Mouse (Mus musculus): ENCODE data around the gene Prune1. TPM values are rescaled to one million over a fixed set of nuclear protein-coding genes. Genes with fewer than 3 reads are reported as not detected.

The Prune1 gene
- polyA plus RNA-seq, 1 experiment, result 0.08 TPM

- peaks cover 64% of the 10 kb centered on the region for H3K36me3 ChIP-seq (ENCODE audit: control insufficient read depth)
Observed at GRCm38 (mm10) chr3:95256931-95257330, 24.9 kb downstream of the Prune1 start.

GRCm38 (mm10) chr3:95250783-95251424, 31.0 kb downstream of the Prune1 start, which contains the start of gene Bnipl:
Gene Bnipl (minus strand): TSS chr3:95251193.
- Histone ChIP-seq H3K36me3 (ENCODE audit: control insufficient read depth) (peaks cover 23% of the 10 kb centered on the region), H3K4me3 (replicated peaks) (no peak within 1 kb of the TSS), H3K27me3 (ENCODE audit: control insufficient read depth) (no peaks in the 10 kb centered on the region), H3K4me1 (ENCODE audit: control insufficient read depth) (peaks cover 18% of the 10 kb centered on the region), H3K9me3 (ENCODE audit: control insufficient read depth, low read length) (no peaks in the 10 kb centered on the region)
- TF ChIP-seq TAL1 (IDR thresholded peaks at IDR 0.05; ENCODE audit: low read length) (no peak), GATA1 (IDR thresholded peaks at IDR 0.05; ENCODE audit: low read length) (no peak)

More at GRCm38 (mm10) chr3:95256931-95257330, 24.9 kb downstream of the Prune1 start:
- H3K27me3 ChIP-seq (ENCODE audit: control insufficient read depth), result no peaks in the 10 kb centered on the region
- no peak overlapping the region for H3K4me3 ChIP-seq (replicated peaks)
- no peak for TF ChIP-seq TAL1 (IDR thresholded peaks at IDR 0.05; ENCODE audit: low read length)
- TF ChIP-seq GATA1 (IDR thresholded peaks at IDR 0.05; ENCODE audit: low read length), result no peak
- no peaks in the 10 kb centered on the region for H3K4me1 ChIP-seq (ENCODE audit: control insufficient read depth)
- H3K9me3 ChIP-seq (ENCODE audit: control insufficient read depth, low read length), result no peaks in the 10 kb centered on the region

GRCm38 (mm10) chr3:95250361-95250760, 31.5 kb downstream of the Prune1 start:
- Histone ChIP-seq H3K27me3 (ENCODE audit: control insufficient read depth) (no peaks in the 10 kb centered on the region), H3K4me3 (replicated peaks) (no peak overlapping the region), H3K36me3 (ENCODE audit: control insufficient read depth) (peaks cover 20% of the 10 kb centered on the region), H3K9me3 (ENCODE audit: control insufficient read depth, low read length) (no peaks in the 10 kb centered on the region), H3K4me1 (ENCODE audit: control insufficient read depth) (peaks cover 18% of the 10 kb centered on the region)
- TF ChIP-seq GATA1 (IDR thresholded peaks at IDR 0.05; ENCODE audit: low read length), result no peak
- TF ChIP-seq TAL1 (IDR thresholded peaks at IDR 0.05; ENCODE audit: low read length), result no peak

GRCm38 (mm10) chr3:95247660-95248336, 34.1 kb downstream of the Prune1 start:
- H3K4me3 ChIP-seq (replicated peaks), result no peak overlapping the region

GRCm38 (mm10) chr3:95246465-95247231, 35.2 kb downstream of the Prune1 start:
- H3K9me3 ChIP-seq (ENCODE audit: control insufficient read depth, low read length), result no peaks in the 10 kb centered on the region
- no peaks in the 10 kb centered on the region; the same call in 1 of the 2 replicates for H3K36me3 ChIP-seq (ENCODE audit: control insufficient read depth)
- TF ChIP-seq TAL1 (IDR thresholded peaks at IDR 0.05; ENCODE audit: low read length) (no peak), GATA1 (IDR thresholded peaks at IDR 0.05; ENCODE audit: low read length) (no peak)
- H3K27me3 ChIP-seq (ENCODE audit: control insufficient read depth), result no peaks in the 10 kb centered on the region
- H3K4me1 ChIP-seq (ENCODE audit: control insufficient read depth), result peaks cover 18% of the 10 kb centered on the region
- no peak overlapping the region for H3K4me3 ChIP-seq (replicated peaks)

More at GRCm38 (mm10) chr3:95247660-95248336, 34.1 kb downstream of the Prune1 start:
- no peak for TF ChIP-seq TAL1 (IDR thresholded peaks at IDR 0.05; ENCODE audit: low read length)
- no peak for TF ChIP-seq GATA1 (IDR thresholded peaks at IDR 0.05; ENCODE audit: low read length)
- Histone ChIP-seq H3K36me3 (ENCODE audit: control insufficient read depth) (peaks cover 1% of the 10 kb centered on the region), H3K9me3 (ENCODE audit: control insufficient read depth, low read length) (no peaks in the 10 kb centered on the region), H3K4me1 (ENCODE audit: control insufficient read depth) (peaks cover 18% of the 10 kb centered on the region), H3K27me3 (ENCODE audit: control insufficient read depth) (no peaks in the 10 kb centered on the region)

- Histone ChIP-seq H3K9me3 (ENCODE audit: control insufficient read depth, low read length) (no peaks in the 10 kb centered on the region), H3K36me3 (ENCODE audit: control insufficient read depth) (peaks cover 5% of the 10 kb centered on the region), H3K4me3 (replicated peaks) (no peak overlapping the region), H3K27me3 (ENCODE audit: control insufficient read depth) (peaks cover 3% of the 10 kb centered on the region), H3K4me1 (ENCODE audit: control insufficient read depth) (peaks cover 15% of the 10 kb centered on the region)
- TF ChIP-seq GATA1 (IDR thresholded peaks at IDR 0.05; ENCODE audit: low read length) (no peak), TAL1 (IDR thresholded peaks at IDR 0.05; ENCODE audit: low read length) (no peak)
Observed at GRCm38 (mm10) chr3:95243086-95243485, 38.8 kb downstream of the Prune1 start.

- Histone ChIP-seq H3K36me3 (ENCODE audit: control insufficient read depth) (peaks cover 20% of the 10 kb centered on the region), H3K9me3 (ENCODE audit: control insufficient read depth, low read length) (no peaks in the 10 kb centered on the region), H3K4me1 (ENCODE audit: control insufficient read depth) (peaks cover 5% of the 10 kb centered on the region)
Observed at GRCm38 (mm10) chr3:95241498-95241897, 40.4 kb downstream of the Prune1 start, which contains the start of gene Gm128. Gene Gm128 (minus strand): TSS chr3:95241598.

GRCm38 (mm10) chr3:95240900-95241299, 41.0 kb downstream of the Prune1 start:
- TF ChIP-seq TAL1 (IDR thresholded peaks at IDR 0.05; ENCODE audit: low read length), result no peak
- no peak for TF ChIP-seq GATA1 (IDR thresholded peaks at IDR 0.05; ENCODE audit: low read length)
- peaks cover 3% of the 10 kb centered on the region for H3K27me3 ChIP-seq (ENCODE audit: control insufficient read depth)
- H3K36me3 ChIP-seq (ENCODE audit: control insufficient read depth), result peaks cover 26% of the 10 kb centered on the region
- no peak overlapping the region for H3K4me3 ChIP-seq (replicated peaks)
- no peaks in the 10 kb centered on the region for H3K9me3 ChIP-seq (ENCODE audit: control insufficient read depth, low read length)
- peaks cover 3% of the 10 kb centered on the region for H3K4me1 ChIP-seq (ENCODE audit: control insufficient read depth)

More at GRCm38 (mm10) chr3:95241498-95241897, 40.4 kb downstream of the Prune1 start, which contains the start of gene Gm128:
- Histone ChIP-seq H3K4me3 (replicated peaks) (no peak within 1 kb of the TSS), H3K27me3 (ENCODE audit: control insufficient read depth) (peaks cover 3% of the 10 kb centered on the region)
- TF ChIP-seq GATA1 (IDR thresholded peaks at IDR 0.05; ENCODE audit: low read length) (no peak), TAL1 (IDR thresholded peaks at IDR 0.05; ENCODE audit: low read length) (no peak)
